ENCODE assay signal across 24 mouse cellular contexts in the genomic region with DNA sequence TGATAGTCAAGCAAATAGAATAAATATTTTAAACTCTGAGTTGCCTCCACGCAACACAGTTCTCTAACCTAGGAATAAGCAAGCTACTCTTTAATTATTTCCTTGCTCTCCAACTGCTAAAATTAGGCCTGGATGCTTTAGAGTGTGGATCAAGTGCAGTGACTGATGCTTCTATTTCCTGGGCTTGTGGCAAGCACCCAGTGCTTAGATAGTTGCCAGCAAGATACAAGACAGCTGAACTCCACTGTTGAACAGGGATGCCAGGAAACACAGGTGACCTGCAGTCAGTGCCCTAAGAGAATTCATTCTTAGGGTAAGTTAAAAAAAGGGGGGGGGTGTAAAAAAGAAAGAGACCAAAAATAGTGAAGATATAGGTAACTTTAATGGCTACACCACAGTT.
A peak's percentile ranks its signal among the peaks of the same experiment; 100 is the strongest.
DNase-seq lines count a peak whose midpoint lies in the region; ATAC-seq and TF ChIP-seq lines count a peak whose summit lies in the region.
"Had no signal": no experiment of that assay in that cellular context is flagged by ENCODE, and none has a peak within 500 bp of the region (broad histone marks: within the 10 kb centered on the region; RNA-seq: fewer than 3 reads in every experiment).

No protein-coding gene starts in this region.

- 0 out of 2 replicates have a peak, but pooled peaks have one; percentile 21 for TF ChIP-seq EP300 in heart, adult 2 months (IDR thresholded peaks at IDR 0.05; ENCODE audit: insufficient read depth, low read depth, low read length)

- WGBS in heart, adult 2 months: 60% methylated on average over 1 of the region's 1 CpGs
- 89% methylated on average over 1 of the region's 1 CpGs for WGBS in forebrain, postnatal 0 days

- no peaks in the 10 kb centered on the region for H3K36me3 ChIP-seq in heart, adult 2 months (ENCODE audit: control insufficient read depth, insufficient read depth, low read length)
- H3K36me3 ChIP-seq in forebrain, postnatal 0 days (ENCODE audit: insufficient read depth): no peaks in the 10 kb centered on the region
- H3K36me3 ChIP-seq: forebrain, embryonic 10.5 days; G1E; heart, embryonic 12.5 days; heart, embryonic 15.5 days; hindbrain, embryonic 12.5 days; hindbrain, embryonic 15.5 days had no signal

- no peak for TF ChIP-seq POLR2A in heart, adult 2 months (IDR thresholded peaks at IDR 0.05; ENCODE audit: insufficient read depth, low read depth, low read length)

- no peaks in the 10 kb centered on the region for H3K9me3 ChIP-seq in forebrain, postnatal 0 days (ENCODE audit: low read length)
- H3K9me3 ChIP-seq: forebrain, embryonic 10.5 days; forebrain, embryonic 13.5 days; heart, embryonic 12.5 days; heart, embryonic 15.5 days; hindbrain, embryonic 12.5 days; hindbrain, embryonic 15.5 days had no signal

- no peak overlapping the region for H3K4me3 ChIP-seq in gastrocnemius, adult 2 months
- no peak overlapping the region for H3K4me3 ChIP-seq in heart, adult 2 months
- no peak overlapping the region for H3K4me3 ChIP-seq in forebrain, postnatal 0 days (ENCODE audit: low read depth, low read length)
- H3K4me3 ChIP-seq: forebrain, embryonic 10.5 days; forebrain, embryonic 13.5 days; heart, embryonic 12.5 days; heart, embryonic 15.5 days; hindbrain, embryonic 12.5 days; hindbrain, embryonic 15.5 days had no signal

- H3K27ac ChIP-seq in gastrocnemius, adult 2 months: peak overlapping the region; percentile 56
- peak overlapping the region; percentile 51 for H3K27ac ChIP-seq in heart, adult 2 months
- H3K27ac ChIP-seq in forebrain, postnatal 0 days (ENCODE audit: low read depth, low read length): no peak overlapping the region
- H3K27ac ChIP-seq: forebrain, embryonic 10.5 days; forebrain, embryonic 13.5 days; heart, embryonic 15.5 days; hindbrain, embryonic 12.5 days; hindbrain, embryonic 15.5 days had no signal

- no peaks in the 10 kb centered on the region for H3K79me2 ChIP-seq in heart, adult 2 months (replicated peaks; ENCODE audit: control insufficient read depth, insufficient read depth, low read length)

- peak; percentile 77 for DNase-seq in gastrocnemius, adult 2 months
- DNase-seq in gastrocnemius, postnatal 10 days: no peak
- DNase-seq in heart, adult 2 months: peak in 1 of 2 experiments; percentile 65
- DNase-seq in heart, postnatal 25 days (ENCODE audit: low spot score): no peak
- DNase-seq in gastrocnemius, postnatal 25 days: peak; percentile 37
- DNase-seq in forebrain, postnatal 0 days: no peak
- DNase-seq: adrenal gland, postnatal 10 days; adrenal gland, postnatal 36 days; B cell, adult 2 months; cerebellum, adult 18-20 months; cerebellum, adult 9-10 months; cerebellum, postnatal 14 days; kidney, adult 2 months had no signal

- no peak overlapping the region for H3K9ac ChIP-seq in heart, adult 2 months (ENCODE audit: low read depth, low read length)
- no peak overlapping the region for H3K9ac ChIP-seq in forebrain, postnatal 0 days
- H3K9ac ChIP-seq: forebrain, embryonic 13.5 days; heart, embryonic 12.5 days; heart, embryonic 15.5 days; hindbrain, embryonic 12.5 days; hindbrain, embryonic 15.5 days had no signal

- no peaks in the 10 kb centered on the region for H3K27me3 ChIP-seq in heart, adult 2 months (ENCODE audit: control insufficient read depth, insufficient read depth, low read length)
- no peaks in the 10 kb centered on the region for H3K27me3 ChIP-seq in forebrain, postnatal 0 days (ENCODE audit: insufficient read depth, low read length)
- H3K27me3 ChIP-seq: CH12.LX; forebrain, embryonic 13.5 days; heart, embryonic 15.5 days; hindbrain, embryonic 12.5 days; hindbrain, embryonic 15.5 days had no signal

- ATAC-seq in forebrain, postnatal 0 days: no peak
- ATAC-seq: forebrain, embryonic 13.5 days; forebrain, embryonic 16.5 days; intestine, postnatal 0 days; Patski had no signal

- intact Hi-C loops in gastrocnemius, adult 2 months (cut with DNase I): no loop called here
- intact Hi-C loops in heart, adult 2 months (cut with DNase I): no loop called here
- intact Hi-C loops in heart, postnatal 25 days (cut with DNase I): no loop called here

- no peak overlapping the region for H3K4me2 ChIP-seq in forebrain, postnatal 0 days (ENCODE audit: low read depth)
- H3K4me2 ChIP-seq: forebrain, embryonic 13.5 days; heart, embryonic 12.5 days; heart, embryonic 15.5 days; hindbrain, embryonic 12.5 days; hindbrain, embryonic 15.5 days had no signal

- no peak for TF ChIP-seq CTCF in gastrocnemius, adult 2 months (IDR thresholded peaks at IDR 0.05)
- TF ChIP-seq CTCF in heart, adult 2 months (IDR thresholded peaks at IDR 0.05): no peak
- no peak for TF ChIP-seq CTCF in forebrain, postnatal 0 days (IDR thresholded peaks at IDR 0.05; ENCODE audit: low read depth)

- peaks cover 2% of the 10 kb centered on the region for H3K4me1 ChIP-seq in heart, adult 2 months (ENCODE audit: control insufficient read depth, insufficient read depth, low read length)
- no peaks in the 10 kb centered on the region for H3K4me1 ChIP-seq in forebrain, postnatal 0 days (ENCODE audit: insufficient read depth)
- H3K4me1 ChIP-seq: forebrain, embryonic 10.5 days; forebrain, embryonic 13.5 days; heart, embryonic 12.5 days; heart, embryonic 15.5 days; hindbrain, embryonic 12.5 days; hindbrain, embryonic 15.5 days had no signal

Comparison
In these comparisons a context has a peak if more than half of its experiments do, and no peak if none do; other contexts are left out.
1. DNase-seq: peak in gastrocnemius, adult 2 months (single experiment) and gastrocnemius, postnatal 25 days (single experiment); none in gastrocnemius, postnatal 10 days (single experiment), heart, postnatal 25 days (single experiment) and forebrain, postnatal 0 days (single experiment).